Mouse (Mus musculus) kidney, adult 2 months (tissue): ENCODE data around the gene Drg1.

Source experiments
- CTCF ChIP-seq: fragments of 200-500 bp; conservative IDR thresholded peaks from 2 replicates; pipeline ENCODE4 v1.5.1; 2011; ENCODE audit warnings: low read depth, mild to moderate bottlenecking, control low read depth, low read length, moderate library complexity, mixed read lengths; ENCODE audit not compliant: insufficient read depth, insufficient read length
- POLR2A ChIP-seq: fragments of 200-500 bp; IDR thresholded peaks from one replicate; pipeline ENCODE4 v1.6.1; 2011; ENCODE audit warnings: low read depth, low read length, control low read depth

- TF ChIP-seq CTCF (no peak), POLR2A (no peak)
Measured at GRCm38 (mm10) chr11:3233704-3234103, 32.5 kb downstream of the Drg1 start.
